Mouse (Mus musculus) splenic B cell, adult 2 months (primary cell): ENCODE measurements at regions not wholly inside any gene's neighbourhood (a gene's known extent, or its start where the extent isn't known, plus 50 kb on each side); places are given as distances from the start of the nearest gene placed in this dataset.

Experiments used
- DNase-seq: peaks from one replicate; pipeline ENCODE4 v3.0.0-alpha.2; 2011; ENCODE audit warnings: low read depth, low spot score
- H3K27me3 ChIP-seq: 2 replicates; pipeline ENCODE4 v1.6.1; 2012; ENCODE audit warnings: mild to moderate bottlenecking, low read length, moderate library complexity, mixed read lengths; ENCODE audit not compliant: control insufficient read depth, poor library complexity, insufficient read depth, severe bottlenecking
- H3K36me3 ChIP-seq: 2 replicates; pipeline ENCODE4 v1.6.1; 2012; ENCODE audit warnings: mild to moderate bottlenecking, low read length, moderate library complexity, mixed read lengths; ENCODE audit not compliant: control insufficient read depth, poor library complexity, insufficient read depth, severe bottlenecking

DNA sequence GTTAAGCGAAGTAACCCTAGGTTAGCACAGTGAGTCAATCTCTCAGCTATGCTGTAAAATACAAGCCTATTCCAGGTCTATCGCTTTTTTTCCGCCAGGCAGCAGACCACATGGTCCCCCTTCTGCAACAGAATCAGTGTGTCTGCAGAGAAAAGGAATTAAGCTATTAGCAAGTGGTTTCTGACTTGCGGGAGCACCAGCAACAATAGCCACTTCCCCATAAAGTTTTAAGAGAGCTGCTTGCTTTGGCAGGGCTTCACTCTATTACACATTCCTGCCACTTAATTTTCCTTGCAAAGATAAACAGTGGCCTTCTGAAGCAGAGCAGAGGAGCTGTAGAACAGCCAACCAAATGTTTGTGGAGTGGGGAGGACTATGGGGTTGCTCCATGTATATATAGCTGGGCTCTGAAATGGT lies 59.8 kb upstream of the Osmr start:
- no peak for DNase-seq
- H3K27me3 ChIP-seq: no peaks in the 10 kb centered on the region
- H3K36me3 ChIP-seq: no peaks in the 10 kb centered on the region

DNA sequence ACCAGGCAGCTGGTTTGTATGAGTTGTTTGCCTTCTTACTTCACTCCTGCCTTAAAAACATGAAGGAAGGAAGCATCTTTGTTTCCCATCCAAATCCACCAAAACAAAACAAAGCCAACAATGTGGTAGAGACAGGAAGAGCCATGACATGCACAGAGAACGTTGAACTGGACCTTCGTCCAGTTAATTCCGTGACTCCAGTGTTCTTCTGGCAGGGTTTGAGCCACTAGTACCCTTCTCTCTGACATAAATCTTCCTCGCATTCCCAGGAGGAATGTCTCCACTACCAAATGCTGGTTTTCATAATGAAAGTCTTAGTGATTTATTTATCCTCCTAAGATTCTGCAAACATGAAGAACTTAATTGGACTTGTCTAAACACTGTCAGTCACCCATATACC lies 66.7 kb upstream of the Osmr start:
- Histone ChIP-seq H3K27me3 (no peaks in the 10 kb centered on the region), H3K36me3 (no peaks in the 10 kb centered on the region)
- no peak for DNase-seq

DNA sequence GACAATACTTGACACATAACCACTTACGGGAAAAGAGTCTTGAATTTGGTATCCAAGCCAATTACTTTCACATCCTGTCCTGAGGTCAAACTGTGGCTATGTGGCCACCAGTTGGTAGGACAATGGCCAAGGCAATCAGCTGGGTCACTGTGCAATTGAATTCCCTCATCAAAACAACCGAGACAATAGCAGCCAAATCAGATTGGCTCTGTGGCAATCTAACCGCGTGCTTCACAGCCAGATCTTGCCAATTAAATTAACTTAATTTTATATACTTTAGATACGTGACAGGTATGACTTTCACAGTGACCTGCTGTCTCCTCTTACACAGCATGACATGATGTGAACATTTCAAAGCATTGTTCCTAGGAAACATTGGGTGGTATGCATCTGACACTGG lies 74.5 kb upstream of the Osmr start:
- no peak for DNase-seq
- H3K36me3 ChIP-seq: no peaks in the 10 kb centered on the region
- H3K27me3 ChIP-seq: no peaks in the 10 kb centered on the region

DNA sequence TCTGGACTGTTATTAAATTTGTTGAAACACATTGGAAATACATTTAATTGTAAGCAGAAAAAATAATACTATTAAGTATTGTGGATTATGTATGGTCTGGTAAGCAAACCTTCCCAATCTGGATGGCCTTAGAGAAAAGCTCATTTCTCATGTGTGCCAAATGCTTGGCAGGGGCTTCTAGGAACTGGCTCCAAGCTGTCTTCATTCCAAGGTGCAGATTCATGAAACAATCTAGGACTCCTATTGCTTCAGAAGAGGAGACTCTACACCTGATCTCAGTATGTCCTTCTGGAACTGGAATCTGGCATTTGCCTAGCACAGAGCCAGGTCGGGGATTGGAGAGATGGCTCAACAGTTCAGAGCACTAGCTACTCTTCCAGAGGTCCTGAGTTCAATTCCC lies 74.9 kb upstream of the Osmr start:
- H3K27me3 ChIP-seq: no peaks in the 10 kb centered on the region
- no peaks in the 10 kb centered on the region for H3K36me3 ChIP-seq
- DNase-seq: no peak

DNA sequence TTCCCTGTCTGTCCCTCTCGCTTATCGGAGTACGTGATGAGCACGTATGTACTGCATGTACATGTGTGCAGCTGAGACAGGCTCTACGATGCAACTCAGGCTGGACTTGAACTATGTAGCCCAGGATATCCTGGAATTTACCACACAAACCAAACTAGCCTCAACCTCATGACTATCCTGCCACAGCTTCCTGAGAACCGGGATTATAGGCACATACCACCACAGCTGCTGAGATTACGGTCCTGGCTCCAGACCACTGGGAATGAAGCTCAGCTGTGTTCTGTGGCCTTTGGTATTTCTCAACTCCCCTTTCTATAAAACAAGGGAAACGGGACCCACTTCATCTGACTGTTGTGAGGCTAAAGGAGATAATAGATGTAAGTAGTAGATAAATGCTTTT lies 75.7 kb upstream of the Osmr start:
- Histone ChIP-seq H3K36me3 (no peaks in the 10 kb centered on the region), H3K27me3 (no peaks in the 10 kb centered on the region)
- no peak for DNase-seq

DNA sequence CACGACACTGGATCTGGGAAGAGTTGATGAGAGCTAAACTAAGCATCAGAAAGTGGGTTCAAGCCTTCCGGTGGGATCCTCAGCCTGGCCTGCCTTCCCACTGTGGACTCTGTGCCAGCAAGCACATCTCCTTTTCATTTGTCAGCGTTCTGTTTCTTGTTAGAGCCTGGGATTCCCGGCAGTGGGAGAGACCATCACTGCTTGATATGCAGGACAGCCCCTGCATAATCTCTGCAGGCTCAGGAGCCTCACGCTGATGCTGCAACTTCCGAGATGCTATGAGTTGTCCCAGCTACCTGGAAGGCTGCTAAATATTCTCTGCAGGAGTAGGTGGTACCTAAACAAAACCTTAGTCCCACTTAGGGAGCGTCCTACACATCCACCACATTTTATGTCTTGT lies 78.8 kb upstream of the Osmr start:
- no peak for DNase-seq
- Histone ChIP-seq H3K36me3 (no peaks in the 10 kb centered on the region), H3K27me3 (no peaks in the 10 kb centered on the region)

DNA sequence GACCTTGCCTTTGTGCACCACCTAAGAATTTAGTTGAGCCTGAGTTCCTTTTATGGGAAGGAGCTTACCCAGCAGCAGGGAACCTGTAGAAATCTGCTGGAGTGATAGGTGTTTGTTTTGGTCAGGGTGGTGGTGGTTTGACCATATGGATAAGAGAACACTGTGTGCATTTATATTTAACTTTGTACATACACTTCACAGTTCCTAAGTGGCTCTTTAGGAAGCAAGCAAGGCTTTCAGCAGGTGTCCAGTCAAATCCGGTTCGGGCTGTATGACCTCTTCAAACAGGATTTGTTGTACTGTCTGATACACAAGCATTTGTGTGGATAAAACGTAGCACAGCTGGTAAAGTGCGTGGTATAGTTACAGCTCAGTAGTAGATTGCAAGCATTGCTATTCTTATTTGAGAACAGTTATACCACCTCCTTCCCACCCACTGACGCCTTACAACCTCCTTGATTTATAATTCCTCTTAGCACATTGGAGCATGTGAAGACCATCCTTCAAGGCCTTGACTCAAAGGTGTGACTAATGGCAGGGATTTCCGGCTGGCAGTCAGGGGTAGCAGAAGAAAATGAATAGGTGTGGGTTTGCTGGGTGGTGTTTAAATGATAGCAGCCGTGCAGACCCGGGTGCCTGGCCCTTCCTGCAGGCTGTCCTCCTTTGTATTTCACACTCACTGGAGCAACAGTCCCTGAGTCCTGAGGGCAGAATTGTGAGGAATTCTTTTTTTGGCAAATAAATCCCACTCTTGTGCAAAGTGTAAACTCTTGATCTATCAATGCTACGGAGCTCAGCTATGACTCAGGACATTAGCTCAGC lies 79.4 kb upstream of the Osmr start:
- Histone ChIP-seq H3K27me3 (no peaks in the 10 kb centered on the region), H3K36me3 (no peaks in the 10 kb centered on the region)
- no peak for DNase-seq

DNA sequence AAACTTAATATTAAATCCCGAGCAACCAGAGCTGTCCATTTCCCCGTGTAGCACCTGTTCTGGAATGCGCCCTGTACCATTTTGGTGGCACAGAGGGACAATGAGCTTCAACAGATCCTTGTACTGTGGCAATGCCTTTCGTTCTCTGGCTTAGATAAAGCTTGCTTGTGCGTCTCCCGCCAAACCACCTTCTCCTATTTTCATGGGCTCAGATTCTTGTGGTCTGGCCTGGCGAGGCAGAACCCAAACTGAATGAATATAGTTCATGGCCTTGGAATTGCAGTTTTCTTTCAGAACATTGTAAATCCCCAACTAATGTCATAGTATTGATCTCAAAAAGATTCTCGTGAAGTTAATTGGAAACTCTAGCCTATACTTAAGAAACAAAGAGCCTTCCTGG lies 85.1 kb upstream of the Osmr start:
- DNase-seq: no peak
- H3K36me3 ChIP-seq: no peaks in the 10 kb centered on the region
- H3K27me3 ChIP-seq: no peaks in the 10 kb centered on the region

DNA sequence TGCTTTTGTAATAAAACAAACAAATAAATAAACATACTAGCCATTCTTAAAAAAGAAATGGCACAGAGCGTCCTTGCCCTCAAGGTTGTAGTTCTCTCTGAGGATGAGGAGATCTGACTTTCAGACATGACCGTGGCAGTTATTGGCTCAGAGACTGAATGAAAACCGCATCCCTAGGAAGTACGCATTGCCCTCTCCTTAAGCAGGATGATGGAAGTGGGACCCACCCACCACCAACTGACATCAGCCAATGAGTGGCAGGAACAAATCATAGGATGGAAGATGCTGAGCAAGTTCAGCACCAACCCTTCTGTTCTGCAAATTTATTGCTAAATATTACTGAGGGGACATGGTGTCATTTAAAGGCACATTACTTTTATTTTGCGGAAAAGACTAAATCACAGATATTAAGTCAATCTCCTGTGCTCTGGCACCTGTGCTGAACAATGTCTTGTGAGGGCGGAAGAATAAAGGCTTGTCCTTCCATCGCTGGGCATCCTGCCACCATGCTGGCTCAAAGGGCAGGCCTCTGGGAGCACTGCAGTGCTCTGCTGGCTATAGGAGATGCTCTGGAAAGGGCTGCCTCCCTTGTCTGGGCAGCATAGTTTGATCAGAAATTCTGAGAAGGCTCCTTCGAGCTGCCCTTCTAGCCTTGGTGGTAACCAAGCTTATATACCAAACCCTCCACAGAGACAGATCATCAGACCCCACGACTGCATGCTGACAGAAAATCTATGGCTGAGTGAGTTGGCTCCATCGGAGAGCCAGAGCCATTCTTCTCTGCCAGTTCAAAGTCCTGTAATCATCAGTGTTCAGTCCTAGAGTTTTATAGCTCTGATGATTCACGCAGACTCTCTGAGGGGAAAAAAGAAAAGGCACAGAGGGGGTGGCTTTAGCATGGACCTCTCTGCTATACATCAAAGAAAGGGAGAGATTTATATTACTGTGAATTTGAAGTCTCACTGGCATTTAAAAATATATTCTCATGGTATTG lies 86.3 kb upstream of the Osmr start:
- no peak for DNase-seq
- no peaks in the 10 kb centered on the region for H3K27me3 ChIP-seq
- H3K36me3 ChIP-seq: no peaks in the 10 kb centered on the region

DNA sequence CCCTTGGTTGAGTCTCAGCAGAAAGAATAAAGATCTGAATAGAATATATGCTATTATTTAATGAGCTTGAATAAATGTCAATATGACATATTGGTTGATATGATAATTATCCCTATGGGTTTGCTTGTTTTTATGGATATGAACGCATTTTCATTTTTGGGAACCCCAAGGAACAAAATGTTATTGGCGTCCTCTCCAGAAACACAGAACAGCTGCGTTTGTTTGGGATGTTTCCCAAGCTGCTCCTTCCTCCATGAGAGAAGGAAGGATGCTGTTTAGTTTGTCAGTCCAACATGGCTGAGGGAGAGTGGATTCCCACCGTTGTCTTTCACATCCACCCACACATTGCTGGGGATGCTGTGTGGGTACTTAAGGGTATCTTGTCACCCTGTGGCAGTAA lies 89.9 kb upstream of the Osmr start:
- Histone ChIP-seq H3K36me3 (no peaks in the 10 kb centered on the region), H3K27me3 (no peaks in the 10 kb centered on the region)
- DNase-seq: no peak

DNA sequence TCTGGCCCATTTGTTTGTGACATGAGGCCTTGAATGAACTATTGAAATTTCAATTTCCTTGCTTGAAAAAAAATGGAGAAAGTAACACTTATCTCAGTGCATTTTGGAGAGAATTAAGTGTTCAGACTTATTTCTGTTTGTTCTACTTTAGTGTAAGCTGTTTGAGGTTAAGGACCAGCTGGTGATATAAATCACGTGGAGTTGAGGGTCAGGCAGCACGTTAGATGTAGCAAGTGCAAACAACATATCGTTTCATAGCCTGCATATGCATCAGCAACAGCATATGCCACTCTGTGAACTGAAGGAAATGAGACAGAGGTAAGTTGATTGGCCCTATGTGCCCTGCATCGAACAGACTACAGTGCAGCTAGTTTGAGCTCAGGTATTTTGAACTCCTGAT lies 90.7 kb upstream of the Osmr start:
- Histone ChIP-seq H3K27me3 (no peaks in the 10 kb centered on the region), H3K36me3 (no peaks in the 10 kb centered on the region)
- DNase-seq: no peak

DNA sequence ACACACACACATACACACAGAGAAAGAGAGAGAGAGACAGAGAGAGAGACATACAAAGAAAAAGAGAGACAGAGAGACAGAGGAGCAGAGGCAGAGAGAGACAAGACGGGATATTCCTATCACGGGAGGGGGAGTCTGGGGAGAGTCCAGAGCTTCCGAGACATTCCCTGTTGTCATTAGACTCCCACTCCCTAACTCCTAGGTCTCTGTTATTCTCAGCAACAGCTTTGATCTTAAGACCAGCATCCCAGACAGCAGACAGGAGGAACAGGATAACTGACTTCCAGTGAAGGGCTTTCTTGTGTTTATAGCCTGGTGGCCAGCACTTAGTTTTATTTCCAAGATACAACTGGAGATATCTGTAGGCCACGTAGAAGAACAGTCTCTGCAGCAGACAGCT lies 99.6 kb upstream of the Osmr start:
- Histone ChIP-seq H3K36me3 (no peaks in the 10 kb centered on the region), H3K27me3 (no peaks in the 10 kb centered on the region; the same call in 1 of the 2 replicates)
- no peak for DNase-seq

DNA sequence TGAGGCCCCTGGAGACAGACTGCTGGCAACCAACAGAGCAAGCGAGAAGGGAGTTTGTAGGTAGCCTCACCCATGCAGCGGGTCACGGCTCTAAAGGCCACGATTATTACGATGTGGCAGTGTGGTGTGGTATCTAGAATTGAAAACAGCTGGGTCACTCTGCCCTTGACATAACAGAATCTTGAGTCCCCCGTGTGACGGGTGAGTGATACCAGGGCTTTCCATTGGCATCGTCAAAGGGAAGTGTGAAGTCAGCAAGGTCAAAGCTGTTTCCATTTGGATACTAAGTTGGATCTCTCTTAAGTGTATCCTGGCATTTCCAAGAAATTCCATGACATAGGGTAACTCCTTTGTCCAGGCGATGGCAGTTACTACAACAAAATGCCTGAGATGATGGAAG lies 106.7 kb upstream of the Osmr start:
- H3K27me3 ChIP-seq: no peaks in the 10 kb centered on the region; the same call in 1 of the 2 replicates
- H3K36me3 ChIP-seq: no peaks in the 10 kb centered on the region
- DNase-seq: no peak

DNA sequence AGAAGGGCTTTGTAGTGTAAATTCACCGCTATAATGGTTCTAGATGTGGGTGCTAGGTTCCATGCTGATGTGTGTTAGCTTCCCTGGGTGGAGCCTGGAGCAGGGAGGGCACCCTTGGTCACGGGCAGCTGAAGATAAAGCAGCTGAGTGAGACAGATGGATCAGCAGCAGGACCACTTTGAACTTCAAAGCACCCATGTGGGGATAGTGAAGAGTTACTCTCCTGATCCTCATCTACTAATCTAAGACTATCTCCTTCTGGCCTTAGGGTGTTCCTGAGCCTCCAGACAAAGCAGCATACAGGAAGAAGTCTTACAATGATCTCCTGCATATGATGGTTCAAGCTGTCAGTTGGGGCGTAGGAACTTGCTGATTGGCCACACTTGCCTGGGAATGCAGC lies 107.1 kb upstream of the Lifr start:
- DNase-seq: no peak
- no peaks in the 10 kb centered on the region for H3K36me3 ChIP-seq
- H3K27me3 ChIP-seq: no peaks in the 10 kb centered on the region; the same call in 1 of the 2 replicates

DNA sequence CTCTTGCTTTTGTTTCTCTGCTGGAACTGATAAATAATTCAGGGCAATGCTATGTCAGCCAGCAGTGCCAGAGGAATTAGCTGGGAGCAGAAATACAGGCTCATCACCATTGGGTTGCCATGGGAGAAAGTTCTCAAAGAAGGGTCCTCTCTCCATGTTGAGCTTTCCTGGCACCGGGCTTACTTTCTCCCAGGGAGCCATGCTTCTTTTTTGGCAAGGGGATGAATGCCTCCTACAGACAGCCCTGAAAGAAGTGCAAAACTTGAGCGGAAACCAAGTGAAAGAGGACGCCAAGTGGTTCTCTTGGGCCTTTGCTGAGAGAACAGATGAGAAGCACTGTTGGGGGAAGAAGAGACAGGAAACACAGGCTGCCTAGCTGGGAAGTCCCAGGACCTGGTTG lies 102.2 kb upstream of the Lifr start:
- no peaks in the 10 kb centered on the region for H3K36me3 ChIP-seq
- H3K27me3 ChIP-seq: no peaks in the 10 kb centered on the region
- DNase-seq: no peak
